Mouse (Mus musculus): ENCODE measurements at regions not wholly inside any gene's neighbourhood (a gene's known extent, or its start where the extent isn't known, plus 50 kb on each side); places are given as distances from the start of the nearest gene placed in this dataset.
"Not testable (repeated sequence)": the region's sequence is repeated elsewhere in the genome, so short reads cannot be mapped to it uniquely, and the experiment has no call there.

- not testable (repeated sequence) for TF ChIP-seq POLR2A (IDR thresholded peaks at IDR 0.05; ENCODE audit: low read depth, low read length); CTCF (IDR thresholded peaks at IDR 0.05; ENCODE audit: extremely low read depth, insufficient read length, insufficient replicate concordance, low read depth, low read length)
These were observed 336.5 kb downstream of the Kif20b start for GRCm38 (mm10) chr19:35258634-35259033.
